Mouse (Mus musculus): ENCODE measurements around the gene Fkbp5. TPM values are rescaled to one million over a fixed set of nuclear protein-coding genes. Genes with fewer than 3 reads are reported as not detected.

Fkbp5 gene
- polyA plus RNA-seq, 1 experiment: 10.6 TPM

GRCm38 (mm10) chr17:28513337-28513736 is 4.0 kb downstream of the Fkbp5 start:
- Histone ChIP-seq H3K36me3 (ENCODE audit: control insufficient read depth, insufficient read depth, low read length) (no peaks in the 10 kb centered on the region), H3K4me1 (ENCODE audit: control insufficient read depth, insufficient read depth, insufficient read length, low read length) (peaks cover 47% of the 10 kb centered on the region)

GRCm38 (mm10) chr17:28512696-28513095 is 4.6 kb downstream of the Fkbp5 start:
- 10% methylated on average over 6 of the region's 6 CpGs for WGBS
- peaks cover 42% of the 10 kb centered on the region for H3K4me1 ChIP-seq (ENCODE audit: control insufficient read depth, insufficient read depth, insufficient read length, low read length)
- no peaks in the 10 kb centered on the region for H3K27me3 ChIP-seq (ENCODE audit: control insufficient read depth, insufficient read depth, low read length)
- TF ChIP-seq CTCF (IDR thresholded peaks at IDR 0.05; ENCODE audit: extremely low read depth, insufficient read length, insufficient replicate concordance, low read depth, low read length) (no peak), POLR2A (IDR thresholded peaks at IDR 0.05; ENCODE audit: low read depth, low read length) (0 out of 2 replicates have a peak, but pooled peaks have one; percentile 15)
- H3K36me3 ChIP-seq (ENCODE audit: control insufficient read depth, insufficient read depth, low read length): no peaks in the 10 kb centered on the region
- no peak overlapping the region for H3K4me3 ChIP-seq (ENCODE audit: low read depth, low read length)
- H3K27ac ChIP-seq (ENCODE audit: insufficient read depth, low read depth, low read length): peak overlapping the region; percentile 93

More at GRCm38 (mm10) chr17:28513337-28513736, 4.0 kb downstream of the Fkbp5 start:
- TF ChIP-seq POLR2A (IDR thresholded peaks at IDR 0.05; ENCODE audit: low read depth, low read length): no peak
- TF ChIP-seq CTCF (IDR thresholded peaks at IDR 0.05; ENCODE audit: extremely low read depth, insufficient read length, insufficient replicate concordance, low read depth, low read length): no peak
- H3K4me3 ChIP-seq (ENCODE audit: low read depth, low read length): no peak overlapping the region
- H3K27ac ChIP-seq (ENCODE audit: insufficient read depth, low read depth, low read length): peak overlapping the region; percentile 93
- WGBS: 7% methylated on average over 1 of the region's 1 CpGs
- H3K27me3 ChIP-seq (ENCODE audit: control insufficient read depth, insufficient read depth, low read length): no peaks in the 10 kb centered on the region

GRCm38 (mm10) chr17:28511616-28512541 is 5.4 kb downstream of the Fkbp5 start:
- Histone ChIP-seq H3K27me3 (ENCODE audit: control insufficient read depth, insufficient read depth, low read length) (no peaks in the 10 kb centered on the region), H3K4me1 (ENCODE audit: control insufficient read depth, insufficient read depth, insufficient read length, low read length) (peaks cover 37% of the 10 kb centered on the region), H3K27ac (ENCODE audit: insufficient read depth, low read depth, low read length) (peak overlapping the region; percentile 93), H3K4me3 (ENCODE audit: low read depth, low read length) (no peak overlapping the region), H3K36me3 (ENCODE audit: control insufficient read depth, insufficient read depth, low read length) (no peaks in the 10 kb centered on the region)
- TF ChIP-seq CTCF (IDR thresholded peaks at IDR 0.05; ENCODE audit: extremely low read depth, insufficient read length, insufficient replicate concordance, low read depth, low read length): no peak
- TF ChIP-seq POLR2A (IDR thresholded peaks at IDR 0.05; ENCODE audit: low read depth, low read length): no peak
- 28% methylated on average over 9 of the region's 9 CpGs for WGBS

GRCm38 (mm10) chr17:28510445-28511342 is 6.6 kb downstream of the Fkbp5 start:
- TF ChIP-seq POLR2A (IDR thresholded peaks at IDR 0.05; ENCODE audit: low read depth, low read length) (no peak), CTCF (IDR thresholded peaks at IDR 0.05; ENCODE audit: extremely low read depth, insufficient read length, insufficient replicate concordance, low read depth, low read length) (no peak)
- Histone ChIP-seq H3K36me3 (ENCODE audit: control insufficient read depth, insufficient read depth, low read length) (no peaks in the 10 kb centered on the region), H3K4me1 (ENCODE audit: control insufficient read depth, insufficient read depth, insufficient read length, low read length) (peaks cover 29% of the 10 kb centered on the region), H3K27ac (ENCODE audit: insufficient read depth, low read depth, low read length) (no peak overlapping the region), H3K27me3 (ENCODE audit: control insufficient read depth, insufficient read depth, low read length) (no peaks in the 10 kb centered on the region), H3K4me3 (ENCODE audit: low read depth, low read length) (no peak overlapping the region)
- 26% methylated on average over 28 of the region's 28 CpGs for WGBS

GRCm38 (mm10) chr17:28507496-28507895 is 9.8 kb downstream of the Fkbp5 start:
- no peak overlapping the region for H3K27ac ChIP-seq (ENCODE audit: insufficient read depth, low read depth, low read length)
- H3K4me1 ChIP-seq (ENCODE audit: control insufficient read depth, insufficient read depth, insufficient read length, low read length): peaks cover 14% of the 10 kb centered on the region
- H3K4me3 ChIP-seq (ENCODE audit: low read depth, low read length): no peak overlapping the region
- H3K36me3 ChIP-seq (ENCODE audit: control insufficient read depth, insufficient read depth, low read length): no peaks in the 10 kb centered on the region
- TF ChIP-seq POLR2A (IDR thresholded peaks at IDR 0.05; ENCODE audit: low read depth, low read length): no peak
- no peak for TF ChIP-seq CTCF (IDR thresholded peaks at IDR 0.05; ENCODE audit: extremely low read depth, insufficient read length, insufficient replicate concordance, low read depth, low read length)
- WGBS: 76% methylated on average over 5 of the region's 5 CpGs
- H3K27me3 ChIP-seq (ENCODE audit: control insufficient read depth, insufficient read depth, low read length): no peaks in the 10 kb centered on the region

- H3K27ac ChIP-seq (ENCODE audit: insufficient read depth, low read depth, low read length): no peak overlapping the region
These were observed 10.4 kb downstream of the Fkbp5 start for GRCm38 (mm10) chr17:28506895-28507294.

More at GRCm38 (mm10) chr17:28506895-28507294, 10.4 kb downstream of the Fkbp5 start:
- no peaks in the 10 kb centered on the region for H3K27me3 ChIP-seq (ENCODE audit: control insufficient read depth, insufficient read depth, low read length)
- no peak overlapping the region for H3K4me3 ChIP-seq (ENCODE audit: low read depth, low read length)
- TF ChIP-seq CTCF (IDR thresholded peaks at IDR 0.05; ENCODE audit: extremely low read depth, insufficient read length, insufficient replicate concordance, low read depth, low read length) (no peak), POLR2A (IDR thresholded peaks at IDR 0.05; ENCODE audit: low read depth, low read length) (no peak)
- H3K4me1 ChIP-seq (ENCODE audit: control insufficient read depth, insufficient read depth, insufficient read length, low read length): peaks cover 9% of the 10 kb centered on the region
- WGBS: 60% methylated on average over 5 of the region's 5 CpGs
- no peaks in the 10 kb centered on the region for H3K36me3 ChIP-seq (ENCODE audit: control insufficient read depth, insufficient read depth, low read length)

All from small intestine, adult 2 months (tissue).